Mouse (Mus musculus): ENCODE results near the gene Mad1l1. TPM values are rescaled to one million over a fixed set of nuclear protein-coding genes. Genes with fewer than 3 reads are reported as not detected.
A peak's percentile ranks its signal among the peaks of the same experiment; 100 is the strongest.

The Mad1l1 gene
- polyA plus RNA-seq, 1 experiment, result 51.5 TPM

- H3K79me2 ChIP-seq (ENCODE audit: control insufficient read depth, insufficient read depth), result no peaks in the 10 kb centered on the region
- no peaks in the 10 kb centered on the region for H3K79me3 ChIP-seq (ENCODE audit: low read depth)
- no peak overlapping the region for H3ac ChIP-seq (ENCODE audit: control insufficient read depth, insufficient read length, low read depth)
- H3K27me3 ChIP-seq (ENCODE audit: control insufficient read depth, insufficient read depth, insufficient read length), result no peaks in the 10 kb centered on the region
- H3K36me3 ChIP-seq (ENCODE audit: control insufficient read depth, insufficient read depth), result no peaks in the 10 kb centered on the region
- H3K4me3 ChIP-seq (ENCODE audit: insufficient read depth, poor library complexity, severe bottlenecking), result no peak overlapping the region
- no peak for TF ChIP-seq MYOG (IDR thresholded peaks at IDR 0.05; ENCODE audit: control insufficient read depth, extremely low read depth, insufficient read length)
- no peak for TF ChIP-seq CEBPB (IDR thresholded peaks at IDR 0.05; ENCODE audit: low read depth)
- peak; percentile 4 for TF ChIP-seq CTCF (IDR thresholded peaks at IDR 0.05; ENCODE audit: control insufficient read depth, insufficient read depth, insufficient read length)
- TF ChIP-seq USF1 (IDR thresholded peaks at IDR 0.05; ENCODE audit: low read depth), result no peak
Measured at GRCm38 (mm10) chr5:140037587-140038233, 283.6 kb downstream of the Mad1l1 start.

GRCm38 (mm10) chr5:140035641-140036040 lies 285.7 kb downstream of the Mad1l1 start:
- Histone ChIP-seq H3K27me3 (ENCODE audit: control insufficient read depth, insufficient read depth, insufficient read length) (no peaks in the 10 kb centered on the region), H3K79me2 (ENCODE audit: control insufficient read depth, insufficient read depth) (no peaks in the 10 kb centered on the region), H3K79me3 (ENCODE audit: low read depth) (no peaks in the 10 kb centered on the region), H3K36me3 (ENCODE audit: control insufficient read depth, insufficient read depth) (no peaks in the 10 kb centered on the region), H3ac (ENCODE audit: control insufficient read depth, insufficient read length, low read depth) (no peak overlapping the region), H3K4me3 (ENCODE audit: insufficient read depth, poor library complexity, severe bottlenecking) (no peak overlapping the region)
- TF ChIP-seq CEBPB (IDR thresholded peaks at IDR 0.05; ENCODE audit: low read depth) (no peak), MYOG (IDR thresholded peaks at IDR 0.05; ENCODE audit: control insufficient read depth, extremely low read depth, insufficient read length) (no peak), MYOD1 (IDR thresholded peaks at IDR 0.05; ENCODE audit: control insufficient read depth, insufficient read length, low read depth) (no peak), USF1 (IDR thresholded peaks at IDR 0.05; ENCODE audit: low read depth) (no peak), MAX (IDR thresholded peaks at IDR 0.05) (no peak), FOSL1 (IDR thresholded peaks at IDR 0.05; ENCODE audit: insufficient read depth, low read length, poor library complexity, severe bottlenecking) (no peak), CTCF (IDR thresholded peaks at IDR 0.05; ENCODE audit: control insufficient read depth, insufficient read depth, insufficient read length) (no peak)

GRCm38 (mm10) chr5:140035025-140035330 lies 286.4 kb downstream of the Mad1l1 start:
- H3K79me2 ChIP-seq (ENCODE audit: control insufficient read depth, insufficient read depth), result no peaks in the 10 kb centered on the region
- H3ac ChIP-seq (ENCODE audit: control insufficient read depth, insufficient read length, low read depth), result no peak overlapping the region
- no peaks in the 10 kb centered on the region for H3K27me3 ChIP-seq (ENCODE audit: control insufficient read depth, insufficient read depth, insufficient read length)
- H3K79me3 ChIP-seq (ENCODE audit: low read depth), result no peaks in the 10 kb centered on the region
- H3K36me3 ChIP-seq (ENCODE audit: control insufficient read depth, insufficient read depth), result no peaks in the 10 kb centered on the region
- H3K4me3 ChIP-seq (ENCODE audit: insufficient read depth, poor library complexity, severe bottlenecking), result no peak overlapping the region
- no peak for TF ChIP-seq USF1 (IDR thresholded peaks at IDR 0.05; ENCODE audit: low read depth)
- TF ChIP-seq MAX (IDR thresholded peaks at IDR 0.05), result no peak
- TF ChIP-seq CTCF (IDR thresholded peaks at IDR 0.05; ENCODE audit: control insufficient read depth, insufficient read depth, insufficient read length), result peak; percentile 7

- Histone ChIP-seq H3K36me3 (ENCODE audit: control insufficient read depth, insufficient read depth) (no peaks in the 10 kb centered on the region), H3K27me3 (ENCODE audit: control insufficient read depth, insufficient read depth, insufficient read length) (no peaks in the 10 kb centered on the region), H3K4me3 (ENCODE audit: insufficient read depth, poor library complexity, severe bottlenecking) (no peak overlapping the region), H3K79me2 (ENCODE audit: control insufficient read depth, insufficient read depth) (no peaks in the 10 kb centered on the region), H3K79me3 (ENCODE audit: low read depth) (no peaks in the 10 kb centered on the region), H3ac (ENCODE audit: control insufficient read depth, insufficient read length, low read depth) (no peak overlapping the region)
- no peak for TF ChIP-seq CEBPB (IDR thresholded peaks at IDR 0.05; ENCODE audit: low read depth)
- TF ChIP-seq MYOD1 (IDR thresholded peaks at IDR 0.05; ENCODE audit: control insufficient read depth, insufficient read length, low read depth), result no peak
- no peak for TF ChIP-seq CTCF (IDR thresholded peaks at IDR 0.05; ENCODE audit: control insufficient read depth, insufficient read depth, insufficient read length)
- TF ChIP-seq MAX (IDR thresholded peaks at IDR 0.05), result no peak
- no peak for TF ChIP-seq MYOG (IDR thresholded peaks at IDR 0.05; ENCODE audit: control insufficient read depth, extremely low read depth, insufficient read length)
- TF ChIP-seq FOSL1 (IDR thresholded peaks at IDR 0.05; ENCODE audit: insufficient read depth, low read length, poor library complexity, severe bottlenecking), result no peak
- TF ChIP-seq USF1 (IDR thresholded peaks at IDR 0.05; ENCODE audit: low read depth), result no peak
Measured at GRCm38 (mm10) chr5:140034300-140035024, 286.9 kb downstream of the Mad1l1 start.

- H3K79me2 ChIP-seq (ENCODE audit: control insufficient read depth, insufficient read depth), result no peaks in the 10 kb centered on the region
- no peak for TF ChIP-seq MYOD1 (IDR thresholded peaks at IDR 0.05; ENCODE audit: control insufficient read depth, insufficient read length, low read depth)
- no peak for TF ChIP-seq MYOG (IDR thresholded peaks at IDR 0.05; ENCODE audit: control insufficient read depth, extremely low read depth, insufficient read length)
- no peak for TF ChIP-seq MAX (IDR thresholded peaks at IDR 0.05)
- TF ChIP-seq USF1 (IDR thresholded peaks at IDR 0.05; ENCODE audit: low read depth), result no peak
- TF ChIP-seq FOSL1 (IDR thresholded peaks at IDR 0.05; ENCODE audit: insufficient read depth, low read length, poor library complexity, severe bottlenecking), result no peak
- no peak for TF ChIP-seq CTCF (IDR thresholded peaks at IDR 0.05; ENCODE audit: control insufficient read depth, insufficient read depth, insufficient read length)
- no peak for TF ChIP-seq CEBPB (IDR thresholded peaks at IDR 0.05; ENCODE audit: low read depth)
- no peaks in the 10 kb centered on the region for H3K36me3 ChIP-seq (ENCODE audit: control insufficient read depth, insufficient read depth)
- H3K4me3 ChIP-seq (ENCODE audit: insufficient read depth, poor library complexity, severe bottlenecking), result no peak overlapping the region
- no peak overlapping the region for H3ac ChIP-seq (ENCODE audit: control insufficient read depth, insufficient read length, low read depth)
- H3K79me3 ChIP-seq (ENCODE audit: low read depth), result no peaks in the 10 kb centered on the region
- H3K27me3 ChIP-seq (ENCODE audit: control insufficient read depth, insufficient read depth, insufficient read length), result no peaks in the 10 kb centered on the region
Measured at GRCm38 (mm10) chr5:140026366-140026765, 295.0 kb downstream of the Mad1l1 start.

GRCm38 (mm10) chr5:140025301-140025700 lies 296.1 kb downstream of the Mad1l1 start:
- Histone ChIP-seq H3ac (ENCODE audit: control insufficient read depth, insufficient read length, low read depth) (no peak overlapping the region), H3K79me2 (ENCODE audit: control insufficient read depth, insufficient read depth) (no peaks in the 10 kb centered on the region), H3K4me3 (ENCODE audit: insufficient read depth, poor library complexity, severe bottlenecking) (no peak overlapping the region), H3K27me3 (ENCODE audit: control insufficient read depth, insufficient read depth, insufficient read length) (no peaks in the 10 kb centered on the region), H3K36me3 (ENCODE audit: control insufficient read depth, insufficient read depth) (no peaks in the 10 kb centered on the region), H3K79me3 (ENCODE audit: low read depth) (no peaks in the 10 kb centered on the region)
- TF ChIP-seq MAX (IDR thresholded peaks at IDR 0.05) (no peak), FOSL1 (IDR thresholded peaks at IDR 0.05; ENCODE audit: insufficient read depth, low read length, poor library complexity, severe bottlenecking) (no peak), MYOG (IDR thresholded peaks at IDR 0.05; ENCODE audit: control insufficient read depth, extremely low read depth, insufficient read length) (no peak), MYOD1 (IDR thresholded peaks at IDR 0.05; ENCODE audit: control insufficient read depth, insufficient read length, low read depth) (no peak), USF1 (IDR thresholded peaks at IDR 0.05; ENCODE audit: low read depth) (no peak)

All from C2C12 (cell line).